ENCODE assay signal across 1 mouse cellular context in the genomic region with DNA sequence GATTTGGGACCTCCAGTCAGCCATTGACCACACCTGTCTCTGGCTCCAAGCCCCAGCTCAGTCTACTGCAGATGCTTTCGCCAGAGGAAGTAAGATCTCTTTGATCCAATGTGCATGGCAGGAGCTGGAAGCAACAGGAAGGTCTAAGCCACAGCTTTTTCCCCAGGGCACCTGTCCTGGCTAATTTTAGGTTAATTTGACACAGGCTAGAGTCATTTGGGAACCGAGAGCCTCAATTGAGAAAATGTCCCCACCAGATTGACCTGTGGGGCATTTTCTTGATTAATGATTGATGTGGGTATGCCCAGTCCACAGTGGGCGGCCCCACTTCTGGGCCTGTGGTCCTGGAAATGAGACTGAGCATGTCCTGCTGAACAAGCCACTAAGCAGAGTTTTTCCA.
TF ChIP-seq lines count a peak whose summit lies in the region.

No protein-coding gene starts in this region.

TF ChIP-seq in CH12.LX, 34 proteins besides CTCF, POLR2A, EP300 and RAD21 (continued from another document):
- TF ChIP-seq ETS1 (conservative IDR thresholded peaks at IDR 0.05; ENCODE audit: low read depth, low read length), result peak; percentile 82
- peak; percentile 83 for TF ChIP-seq CHD2 (IDR thresholded peaks at IDR 0.05; ENCODE audit: low read length)
- 0 out of 2 replicates have a peak, but pooled peaks have one; percentile 29 for TF ChIP-seq NRF1 (IDR thresholded peaks at IDR 0.05; ENCODE audit: low read depth, low read length)
- no peak for TF ChIP-seq TBP (conservative IDR thresholded peaks at IDR 0.05; ENCODE audit: low read depth, low read length)
- TF ChIP-seq ZKSCAN1 (IDR thresholded peaks at IDR 0.05; ENCODE audit: borderline replicate concordance, low read depth, low read length), result no peak
- 0 out of 2 replicates have a peak, but pooled peaks have one; percentile 28 for TF ChIP-seq NELFE (IDR thresholded peaks at IDR 0.05; ENCODE audit: low read depth, low read length)
- no peak for TF ChIP-seq CHD1 (IDR thresholded peaks at IDR 0.05; ENCODE audit: low read depth, low read length)
- peak; percentile 80 for TF ChIP-seq BHLHE40 (IDR thresholded peaks at IDR 0.05; ENCODE audit: low read depth, low read length)
- no peak for TF ChIP-seq PAX5 (IDR thresholded peaks at IDR 0.05; ENCODE audit: low read length)
- no peak for TF ChIP-seq POLR2AphosphoS2 (IDR thresholded peaks at IDR 0.05; ENCODE audit: low read depth, low read length)
- TF ChIP-seq SMC3 (IDR thresholded peaks at IDR 0.05; ENCODE audit: low read depth, low read length), result peak; percentile 15
- TF ChIP-seq TCF12 (IDR thresholded peaks at IDR 0.05; ENCODE audit: low read depth, low read length), result peak; percentile 95
- TF ChIP-seq MAFK (IDR thresholded peaks at IDR 0.05; ENCODE audit: insufficient replicate concordance, low read length), result peak; percentile 85
- no peak for TF ChIP-seq E2F4 (IDR thresholded peaks at IDR 0.05; ENCODE audit: insufficient replicate concordance, low read depth, low read length)
- TF ChIP-seq ELF1 (IDR thresholded peaks at IDR 0.05; ENCODE audit: low read depth, low read length), result 0 out of 2 replicates have a peak, but pooled peaks have one; percentile 24
- TF ChIP-seq KAT2A (IDR thresholded peaks at IDR 0.05; ENCODE audit: insufficient replicate concordance, low read length), result 0 out of 2 replicates have a peak, but pooled peaks have one; percentile 53
- TF ChIP-seq MXI1 (IDR thresholded peaks at IDR 0.05; ENCODE audit: low read depth, low read length), result peak; percentile 24; the same call in 1 of the 2 replicates
- TF ChIP-seq MEF2A (IDR thresholded peaks at IDR 0.05; ENCODE audit: borderline replicate concordance, low read depth, low read length), result peak; percentile 97
- TF ChIP-seq JUND (conservative IDR thresholded peaks at IDR 0.05; ENCODE audit: low read depth, low read length), result peak; percentile 77
- no peak for TF ChIP-seq USF1 (IDR thresholded peaks at IDR 0.05; ENCODE audit: low read depth, low read length)
- no peak for TF ChIP-seq USF2 (conservative IDR thresholded peaks at IDR 0.05; ENCODE audit: low read depth, low read length)
- TF ChIP-seq MAZ (IDR thresholded peaks at IDR 0.05; ENCODE audit: low read depth, low read length), result peak; percentile 70; the same call in 1 of the 2 replicates
- TF ChIP-seq RCOR1 (conservative IDR thresholded peaks at IDR 0.05; ENCODE audit: low read depth, low read length), result peak; percentile 97
